Mouse (Mus musculus): ENCODE results near the gene Rtn2. TPM values are rescaled to one million over a fixed set of nuclear protein-coding genes. Genes with fewer than 3 reads are reported as not detected.

Rtn2 gene
- polyA plus RNA-seq, 1 experiment from 2014 or later, result 7.4 TPM

DNA sequence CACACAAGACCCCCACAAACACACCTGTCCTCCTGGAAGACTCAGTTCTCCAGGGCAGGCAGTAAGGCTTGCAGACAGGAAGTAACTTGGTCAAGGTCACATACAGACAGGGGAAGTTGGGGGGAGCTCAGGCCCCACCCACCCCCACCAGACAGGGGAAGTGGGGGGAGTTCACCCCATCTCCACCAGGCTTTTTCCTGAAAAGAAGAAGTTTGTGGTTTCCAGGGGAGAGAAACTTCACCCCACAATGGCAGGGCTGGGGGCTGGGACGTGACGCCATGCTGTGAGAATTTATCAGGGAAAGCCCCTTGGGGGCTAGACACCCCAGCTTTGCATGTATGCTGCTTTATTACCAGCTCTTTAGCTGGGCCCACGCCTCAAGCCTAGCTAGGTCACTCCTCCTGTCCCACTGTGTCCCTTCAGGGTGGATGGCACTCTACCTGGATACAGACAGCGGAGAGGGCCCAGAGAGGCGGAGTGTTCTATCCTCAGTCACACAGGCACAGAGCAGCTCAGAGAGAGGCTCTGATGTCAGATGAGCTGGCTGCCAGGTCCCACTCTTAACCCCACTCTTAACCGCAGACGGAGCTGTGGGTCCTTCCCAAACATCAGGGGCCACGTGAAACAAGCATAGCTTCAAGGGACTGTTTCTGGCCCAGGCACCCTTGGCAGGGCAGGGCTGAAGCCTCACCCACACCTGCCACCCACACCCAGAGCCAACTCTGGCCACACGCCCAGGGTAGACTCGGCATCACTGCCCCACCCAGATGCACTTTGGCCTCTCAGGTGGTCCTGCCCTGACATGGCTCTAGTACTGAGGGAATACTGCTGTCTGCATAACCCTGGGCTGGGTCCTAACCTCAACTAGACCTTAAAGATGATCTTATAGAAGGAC is 16.2 kb upstream of the Rtn2 start:
- H3K4me1 ChIP-seq (replicated peaks; ENCODE audit: insufficient read depth, low read length), result peaks cover 17% of the 10 kb centered on the region
- WGBS, result 61% methylated on average over 10 of the region's 10 CpGs
- no peak for TF ChIP-seq CTCF (IDR thresholded peaks at IDR 0.05; ENCODE audit: low read depth)
- H3K9me3 ChIP-seq (replicated peaks; ENCODE audit: low read length), result no peaks in the 10 kb centered on the region
- no peak overlapping the region for H3K4me3 ChIP-seq (replicated peaks; ENCODE audit: low read depth, low read length)
- H3K27ac ChIP-seq, result no peak overlapping the region
- peaks cover 26% of the 10 kb centered on the region; the same call in 1 of the 2 replicates for H3K36me3 ChIP-seq (ENCODE audit: insufficient read depth, low read length)
- H3K9ac ChIP-seq (ENCODE audit: low read depth, low read length), result 0 out of 2 replicates have a peak overlapping the region, but pooled peaks have one; percentile 18
- no peak for DNase-seq (ENCODE audit: low spot score)
- H3K4me2 ChIP-seq (ENCODE audit: low read length), result no peak overlapping the region
- no peak for ATAC-seq (replicated peaks; ENCODE audit: low FRiP score, low read depth)
- H3K27me3 ChIP-seq (ENCODE audit: insufficient read depth, low read length), result no peaks in the 10 kb centered on the region

DNA sequence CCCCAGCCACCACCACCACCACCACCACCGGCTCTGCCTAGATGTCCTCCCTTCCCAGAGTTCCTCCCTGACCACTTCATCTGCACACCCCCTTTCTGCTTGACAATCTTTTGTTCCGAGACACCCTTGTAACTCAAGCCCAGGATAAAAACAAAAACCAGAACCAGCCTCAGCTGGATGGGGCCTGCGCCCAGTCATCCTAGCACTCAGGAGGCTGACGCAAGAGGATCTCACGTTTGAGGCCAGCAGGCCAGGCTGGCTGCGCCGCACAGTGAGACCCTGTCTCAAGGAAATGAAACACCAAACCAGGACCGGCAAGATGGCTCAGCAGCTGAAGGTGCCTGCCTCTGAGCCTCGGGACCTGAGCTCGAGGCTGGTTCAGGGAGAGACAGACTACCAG is 15.4 kb upstream of the Rtn2 start:
- H3K9ac ChIP-seq (ENCODE audit: low read depth, low read length), result 0 out of 2 replicates have a peak overlapping the region, but pooled peaks have one; percentile 37

DNA sequence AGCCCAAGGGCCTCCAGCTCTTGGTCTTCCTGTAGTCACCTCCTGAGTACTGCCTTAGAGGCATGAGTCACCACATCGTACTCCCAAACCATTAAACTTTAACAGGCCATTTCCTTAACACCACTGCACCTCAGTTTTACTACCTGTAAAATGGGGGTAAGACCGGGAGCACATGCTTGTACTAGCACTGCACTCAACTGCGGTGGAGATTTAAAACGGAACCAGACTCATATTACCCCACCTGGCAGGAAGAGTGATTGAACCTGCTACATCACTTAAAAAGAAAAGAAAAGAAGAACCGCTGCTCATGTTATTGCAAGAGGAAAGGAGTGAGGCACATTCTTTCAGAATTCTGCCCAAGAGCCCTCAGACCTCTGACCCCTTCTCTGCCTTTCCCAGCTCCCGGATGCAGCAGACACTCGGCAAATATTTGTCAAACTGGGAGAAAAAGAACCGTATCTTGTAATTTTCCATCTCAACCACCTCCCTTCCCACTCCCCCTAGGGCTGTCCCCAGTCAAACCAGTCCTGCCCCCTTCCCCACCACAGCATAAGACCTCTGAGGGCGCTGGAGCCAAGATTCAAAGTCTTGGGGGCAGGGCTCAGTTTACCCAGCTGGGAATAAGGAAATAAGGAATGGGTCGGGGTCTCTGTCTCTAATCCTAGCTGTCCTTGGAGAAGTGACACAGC is 13.3 kb upstream of the Rtn2 start:
- ATAC-seq (replicated peaks; ENCODE audit: low FRiP score, low read depth), result peak; percentile 22; the same call in 1 of the 2 replicates
- H3K4me3 ChIP-seq (replicated peaks; ENCODE audit: low read depth, low read length), result peak overlapping the region; percentile 97
- H3K4me1 ChIP-seq (replicated peaks; ENCODE audit: insufficient read depth, low read length), result peaks cover 19% of the 10 kb centered on the region
- no peaks in the 10 kb centered on the region for H3K27me3 ChIP-seq (ENCODE audit: insufficient read depth, low read length)
- TF ChIP-seq CTCF (IDR thresholded peaks at IDR 0.05; ENCODE audit: low read depth), result no peak
- WGBS, result 14% methylated on average over 10 of the region's 10 CpGs
- peak overlapping the region; percentile 88 for H3K9ac ChIP-seq (ENCODE audit: low read depth, low read length)
- peak overlapping the region; percentile 92 for H3K27ac ChIP-seq
- peaks cover 5% of the 10 kb centered on the region; the same call in 1 of the 2 replicates for H3K36me3 ChIP-seq (ENCODE audit: insufficient read depth, low read length)
- H3K9me3 ChIP-seq (replicated peaks; ENCODE audit: low read length), result no peaks in the 10 kb centered on the region
- peak; percentile 81 for DNase-seq (ENCODE audit: low spot score)
- peak overlapping the region; percentile 98 for H3K4me2 ChIP-seq (ENCODE audit: low read length)

More for the DNA sequence above, 15.4 kb upstream of the Rtn2 start:
- Histone ChIP-seq H3K27me3 (ENCODE audit: insufficient read depth, low read length) (no peaks in the 10 kb centered on the region), H3K4me1 (replicated peaks; ENCODE audit: insufficient read depth, low read length) (peaks cover 17% of the 10 kb centered on the region), H3K4me2 (ENCODE audit: low read length) (no peak overlapping the region), H3K4me3 (replicated peaks; ENCODE audit: low read depth, low read length) (no peak overlapping the region), H3K36me3 (ENCODE audit: insufficient read depth, low read length) (peaks cover 19% of the 10 kb centered on the region; the same call in 1 of the 2 replicates), H3K27ac (no peak overlapping the region), H3K9me3 (replicated peaks; ENCODE audit: low read length) (no peaks in the 10 kb centered on the region)
- WGBS, result 53% methylated on average over 10 of the region's 10 CpGs
- DNase-seq (ENCODE audit: low spot score) (no peak), ATAC-seq (replicated peaks; ENCODE audit: low FRiP score, low read depth) (no peak)
- TF ChIP-seq CTCF (IDR thresholded peaks at IDR 0.05; ENCODE audit: low read depth), result no peak

DNA sequence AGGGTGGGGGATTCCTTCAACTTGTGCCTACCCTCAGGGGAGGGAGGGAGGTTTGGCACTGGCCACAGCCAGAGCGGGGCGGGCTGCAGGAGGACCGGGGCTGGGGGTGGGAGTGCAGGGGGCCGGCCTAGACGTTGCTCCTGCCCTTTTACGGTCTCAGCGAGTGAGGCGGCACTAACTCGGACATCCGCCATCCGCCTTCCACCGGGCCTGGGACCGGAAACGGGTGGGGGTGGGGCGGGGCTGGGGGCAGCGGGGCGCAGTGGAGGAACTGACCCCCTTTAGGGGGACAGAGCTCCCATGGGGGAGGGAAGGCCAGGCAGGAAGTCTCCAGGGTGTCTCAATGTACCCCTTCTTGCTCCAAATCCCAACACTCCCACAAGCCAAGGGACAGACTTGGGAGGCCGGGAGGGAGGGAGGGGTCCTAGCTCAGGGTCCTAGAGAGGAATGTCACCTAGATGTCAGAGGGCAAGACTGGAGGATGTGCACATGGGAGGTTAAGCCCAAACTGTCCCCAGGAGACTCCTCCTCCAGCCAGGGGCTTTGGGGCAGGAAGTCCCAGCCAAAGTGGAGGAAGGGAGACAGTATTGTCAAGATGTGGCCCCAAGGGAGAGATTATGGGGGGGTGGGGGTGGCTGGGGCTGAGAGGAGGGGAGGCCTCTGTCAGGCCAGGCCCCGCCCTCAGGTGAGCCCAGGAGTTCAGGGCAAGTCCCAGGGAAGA is 12.5 kb upstream of the Rtn2 start:
- TF ChIP-seq CTCF (IDR thresholded peaks at IDR 0.05; ENCODE audit: low read depth), result no peak
- no peaks in the 10 kb centered on the region for H3K9me3 ChIP-seq (replicated peaks; ENCODE audit: low read length)
- peak; percentile 88 for DNase-seq (ENCODE audit: low spot score)
- peak overlapping the region; percentile 92 for H3K27ac ChIP-seq
- H3K4me1 ChIP-seq (replicated peaks; ENCODE audit: insufficient read depth, low read length), result peaks cover 19% of the 10 kb centered on the region
- H3K9ac ChIP-seq (ENCODE audit: low read depth, low read length), result peak overlapping the region; percentile 88
- 0 out of 2 replicates have a peak, but pooled peaks cover 2% of the 10 kb centered on the region for H3K36me3 ChIP-seq (ENCODE audit: insufficient read depth, low read length)
- H3K27me3 ChIP-seq (ENCODE audit: insufficient read depth, low read length), result no peaks in the 10 kb centered on the region
- peak overlapping the region; percentile 98 for H3K4me2 ChIP-seq (ENCODE audit: low read length)
- peak; percentile 63 for ATAC-seq (replicated peaks; ENCODE audit: low FRiP score, low read depth)
- WGBS, result under 1% methylated on average over 18 of the region's 19 CpGs
- peak overlapping the region; percentile 97 for H3K4me3 ChIP-seq (replicated peaks; ENCODE audit: low read depth, low read length)

DNA sequence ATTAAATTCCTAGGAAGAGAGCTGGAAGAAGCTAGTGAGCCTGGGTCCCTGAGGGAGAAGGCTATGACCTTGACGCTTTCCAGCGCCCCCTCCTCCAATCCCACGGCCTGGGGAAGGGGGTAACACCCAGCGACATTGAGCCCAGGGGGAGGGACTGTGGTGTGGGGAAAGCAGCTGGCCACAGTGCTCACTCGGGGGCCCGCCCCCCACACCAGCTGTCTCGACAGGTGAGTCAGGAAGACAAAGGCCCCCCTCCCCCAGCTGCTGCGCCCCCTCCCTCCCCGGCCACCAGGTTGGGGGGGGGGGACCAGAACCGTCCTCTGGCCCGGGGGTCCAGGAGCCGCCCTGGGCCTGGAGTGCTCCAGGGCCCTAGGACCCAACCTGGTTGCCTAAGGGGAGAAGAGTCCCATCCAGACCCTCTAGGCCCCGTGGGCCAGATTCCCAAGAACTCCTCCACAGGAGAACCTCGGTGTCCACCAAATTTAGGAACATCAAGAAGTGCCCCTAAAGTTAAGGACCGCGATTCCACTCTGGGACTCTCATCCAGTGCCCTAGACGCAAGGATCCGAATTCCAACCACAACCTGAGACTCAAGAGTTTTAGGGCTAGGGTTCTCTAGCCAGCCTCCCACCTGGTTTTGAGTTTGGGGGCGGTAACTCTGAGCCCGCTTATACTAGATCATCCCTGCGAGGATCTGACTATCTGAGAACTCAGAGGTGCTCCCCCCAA is 11.8 kb upstream of the Rtn2 start:
- under 1% methylated on average over 20 of the region's 21 CpGs for WGBS

More for the DNA sequence above, 11.8 kb upstream of the Rtn2 start:
- H3K9ac ChIP-seq (ENCODE audit: low read depth, low read length), result peak overlapping the region; percentile 88
- ATAC-seq (replicated peaks; ENCODE audit: low FRiP score, low read depth) (no peak), DNase-seq (ENCODE audit: low spot score) (peak; percentile 19)
- H3K27me3 ChIP-seq (ENCODE audit: insufficient read depth, low read length), result no peaks in the 10 kb centered on the region
- no peaks in the 10 kb centered on the region for H3K9me3 ChIP-seq (replicated peaks; ENCODE audit: low read length)
- peak overlapping the region; percentile 97 for H3K4me3 ChIP-seq (replicated peaks; ENCODE audit: low read depth, low read length)
- no peaks in the 10 kb centered on the region for H3K36me3 ChIP-seq (ENCODE audit: insufficient read depth, low read length)
- H3K27ac ChIP-seq, result peak overlapping the region; percentile 92
- H3K4me1 ChIP-seq (replicated peaks; ENCODE audit: insufficient read depth, low read length), result peaks cover 19% of the 10 kb centered on the region
- no peak for TF ChIP-seq CTCF (IDR thresholded peaks at IDR 0.05; ENCODE audit: low read depth)
- peak overlapping the region; percentile 98 for H3K4me2 ChIP-seq (ENCODE audit: low read length)

Data from kidney, postnatal 0 days (tissue).